Mouse (Mus musculus) liver, postnatal 0 days (tissue): Measurements from ENCODE around the gene Rpgrip1l. TPM values are rescaled to one million over a fixed set of nuclear protein-coding genes. Genes with fewer than 3 reads are reported as not detected.

Source experiments
- ATAC-seq: fragments of 200-750 bp; cut with Nextera tagmentation; 2 replicates; pipeline ENCODE4 v1.8.0; 2017; ENCODE audit warnings: mild to moderate bottlenecking, moderate library complexity
- DNase-seq: peaks from one replicate; pipeline ENCODE4 v3.0.0-alpha.2; 2016
- H3K27ac ChIP-seq: fragments of 300-500 bp; sonication (generic); 2 replicates; pipeline ENCODE4 v1.5.1; 2014; ENCODE audit warnings: antibody characterized with exemption, moderate library complexity, mild to moderate bottlenecking, low read depth
- H3K27me3 ChIP-seq: fragments of 300-500 bp; sonication (generic); 2 replicates; pipeline ENCODE4 v1.6.1; 2014; ENCODE audit warnings: low read length, control low read depth, mixed read lengths; ENCODE audit not compliant: insufficient read depth
- H3K36me3 ChIP-seq: fragments of 300-500 bp; sonication (generic); replicated peaks from 2 replicates; pipeline ENCODE4 v1.6.1; 2014; ENCODE audit warnings: mild to moderate bottlenecking, control low read depth, low read length, moderate library complexity, mixed read lengths; ENCODE audit not compliant: insufficient read depth
- H3K4me1 ChIP-seq: fragments of 300-500 bp; sonication (generic); 2 replicates; pipeline ENCODE4 v1.6.1; 2014; ENCODE audit warnings: antibody characterized with exemption, mild to moderate bottlenecking, control low read depth; ENCODE audit not compliant: insufficient read depth
- H3K4me2 ChIP-seq: fragments of 300-500 bp; sonication (generic); 2 replicates; pipeline ENCODE4 v1.6.1; 2014; ENCODE audit warnings: low read depth, mild to moderate bottlenecking, low read length, moderate library complexity, mixed read lengths
- H3K4me3 ChIP-seq: fragments of 300-500 bp; sonication (generic); 2 replicates; pipeline ENCODE4 v1.5.1; 2014; ENCODE audit warnings: low read depth, low read length
- H3K9ac ChIP-seq: fragments of 300-500 bp; sonication (generic); replicated peaks from 2 replicates; pipeline ENCODE4 v1.6.1; 2014; ENCODE audit warnings: mild to moderate bottlenecking, moderate library complexity
- H3K9me3 ChIP-seq: fragments of 300-500 bp; sonication (generic); 2 replicates; pipeline ENCODE4 v1.6.1; 2016; ENCODE audit warnings: mild to moderate bottlenecking, control low read depth, low read length, mixed read lengths
- CTCF ChIP-seq: sonication (generic); IDR thresholded peaks from 2 replicates; pipeline ENCODE4 v1.5.1; 2016; ENCODE audit warnings: antibody characterized with exemption, low read depth
- EP300 ChIP-seq: IDR thresholded peaks from 2 replicates; pipeline ENCODE4 v1.6.1; 2016; ENCODE audit warnings: antibody characterized with exemption, low read depth, mild to moderate bottlenecking
- WGBS: fragments of 180-500 bp; shearing (Covaris S2); extraction: QIAGEN DNeasy Blood & Tissue Kit; methylation state at CpG from one replicate; pipeline ENCODE4 v1.1.7; 2014; ENCODE audit not compliant: insufficient replicate concordance; 5-methylcytosine and 5-hydroxymethylcytosine counted together
- polyA plus RNA-seq: library from polyadenylated mRNA; unstranded; fragments of >200 nt; fragmentation: Nextera tagmentation; extraction: Ambion mirVana; gene quantifications from 2 replicates; pipeline ENCODE4 v1.2.1, GENCODE M21; 2015

Gene Rpgrip1l
- polyA plus RNA-seq, 1 experiment from 2014 or later, result 1.2 TPM

DNA sequence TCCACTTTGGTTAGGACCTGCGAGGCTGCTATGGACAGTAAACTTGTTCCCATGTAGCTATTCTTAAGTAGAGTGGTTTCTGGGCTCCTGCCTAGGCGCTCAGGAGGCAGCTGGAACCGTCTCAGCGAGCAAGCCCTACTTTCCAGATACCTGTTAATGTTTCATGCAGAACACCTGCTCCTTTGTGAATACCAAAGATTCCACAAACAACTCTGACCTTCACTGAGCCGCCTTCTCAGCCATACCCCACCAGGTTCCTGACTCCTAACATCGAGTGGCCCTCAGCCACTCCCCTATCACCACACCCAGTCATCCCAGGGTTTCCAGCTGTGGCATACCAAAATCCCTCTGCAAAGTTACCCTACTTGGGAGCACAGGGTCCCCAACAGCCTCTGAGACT, 142.9 kb downstream of the Rpgrip1l start:
- H3K4me2 ChIP-seq, result no peak overlapping the region
- no peaks in the 10 kb centered on the region for H3K36me3 ChIP-seq
- ATAC-seq (no peak), DNase-seq (no peak)
- H3K27ac ChIP-seq, result no peak overlapping the region
- H3K4me1 ChIP-seq, result no peaks in the 10 kb centered on the region
- TF ChIP-seq EP300 (no peak), CTCF (no peak)
- H3K4me3 ChIP-seq, result no peak overlapping the region
- no peaks in the 10 kb centered on the region for H3K9me3 ChIP-seq
- no peak overlapping the region for H3K9ac ChIP-seq
- whole genome bisulfite sequencing, result 69% methylated on average over 6 of the region's 6 CpGs
- H3K27me3 ChIP-seq, result no peaks in the 10 kb centered on the region

Other genes starting within 250 kb of the Rpgrip1l start
- gene Rbl2, start 243.2 kb downstream of the Rpgrip1l start, polyA plus RNA-seq, result 3.9 and 4.3 TPM in 2 replicates
- gene Aktip, start 113.3 kb downstream of the Rpgrip1l start, polyA plus RNA-seq, result 7.7 and 8.1 TPM in 2 replicates
- gene Fto, start 263 bp upstream of the Rpgrip1l start, polyA plus RNA-seq, result 10.8 and 11.0 TPM in 2 replicates